Mouse (Mus musculus) kidney, postnatal 10 days (tissue): Measurements from ENCODE around the gene Zfp62.
"Not testable (repeated sequence)": the region's sequence is repeated elsewhere in the genome, so short reads cannot be mapped to it uniquely, and the experiment has no call there.

Experiments
- DNase-seq: peaks from one replicate; pipeline ENCODE4 v3.0.0; 2021; ENCODE audit warnings: mixed read lengths

Gene Zfp62

DNA sequence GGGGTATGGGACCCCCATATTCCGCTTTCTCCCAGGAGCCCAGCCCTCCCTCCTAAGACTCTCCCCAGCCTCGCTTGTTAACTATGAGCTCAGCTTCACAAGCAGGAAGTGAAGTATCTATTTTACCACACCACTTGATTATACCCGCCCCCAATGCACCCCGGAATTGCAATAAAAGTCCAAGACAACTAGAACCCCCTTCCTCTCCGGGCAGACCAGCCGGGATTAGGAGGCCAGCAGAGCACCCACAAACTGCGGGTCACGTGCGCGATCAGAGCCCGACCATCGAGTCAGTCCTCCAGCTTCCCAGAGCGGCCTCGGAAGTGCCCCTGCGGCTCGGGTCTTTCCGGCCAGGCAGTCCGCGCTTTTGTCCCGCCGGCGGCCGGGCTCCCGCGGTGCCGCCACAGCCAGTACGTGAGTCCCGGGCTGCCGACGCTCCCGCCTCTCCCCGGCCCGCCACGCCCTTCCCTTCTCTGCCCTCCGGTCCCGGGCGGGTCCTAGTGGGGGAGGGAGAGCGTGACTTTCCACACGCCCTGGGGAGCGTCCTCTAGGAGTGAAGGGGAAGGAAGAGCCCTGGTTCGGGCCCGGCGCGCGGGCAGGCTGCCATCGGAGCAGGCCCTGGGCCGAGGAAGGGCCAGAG, at the start of gene Zfp62:
Gene Zfp62, plus strand, starts transcription at position 164 of the 640 bp plus-strand sequence.
- peak; percentile 97 for DNase-seq

DNA sequence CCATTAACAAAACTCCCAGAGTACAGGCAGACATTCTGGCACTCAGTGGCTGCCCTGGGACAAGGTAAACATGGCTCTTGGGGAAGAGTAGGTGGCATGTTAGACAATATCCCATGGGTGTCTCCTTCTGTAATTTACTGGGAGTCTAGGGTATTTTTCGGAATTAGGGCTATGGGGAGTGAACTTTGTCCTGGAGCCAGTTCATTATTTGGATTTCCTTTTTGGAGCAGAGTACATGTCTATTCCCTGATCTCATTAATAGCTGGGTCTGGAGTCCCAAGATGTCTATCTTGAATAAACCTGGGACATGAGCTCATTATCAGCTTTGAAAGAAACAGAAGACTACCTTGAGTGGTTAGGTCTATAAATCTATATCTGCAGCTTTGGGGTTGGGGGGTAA, 49.0 kb upstream of the Zfp62 start, which contains the start of gene Olfr1394:
Gene Olfr1394, plus strand, starts transcription at position 301 of the 400 bp plus-strand sequence.
- no peak for DNase-seq

DNA sequence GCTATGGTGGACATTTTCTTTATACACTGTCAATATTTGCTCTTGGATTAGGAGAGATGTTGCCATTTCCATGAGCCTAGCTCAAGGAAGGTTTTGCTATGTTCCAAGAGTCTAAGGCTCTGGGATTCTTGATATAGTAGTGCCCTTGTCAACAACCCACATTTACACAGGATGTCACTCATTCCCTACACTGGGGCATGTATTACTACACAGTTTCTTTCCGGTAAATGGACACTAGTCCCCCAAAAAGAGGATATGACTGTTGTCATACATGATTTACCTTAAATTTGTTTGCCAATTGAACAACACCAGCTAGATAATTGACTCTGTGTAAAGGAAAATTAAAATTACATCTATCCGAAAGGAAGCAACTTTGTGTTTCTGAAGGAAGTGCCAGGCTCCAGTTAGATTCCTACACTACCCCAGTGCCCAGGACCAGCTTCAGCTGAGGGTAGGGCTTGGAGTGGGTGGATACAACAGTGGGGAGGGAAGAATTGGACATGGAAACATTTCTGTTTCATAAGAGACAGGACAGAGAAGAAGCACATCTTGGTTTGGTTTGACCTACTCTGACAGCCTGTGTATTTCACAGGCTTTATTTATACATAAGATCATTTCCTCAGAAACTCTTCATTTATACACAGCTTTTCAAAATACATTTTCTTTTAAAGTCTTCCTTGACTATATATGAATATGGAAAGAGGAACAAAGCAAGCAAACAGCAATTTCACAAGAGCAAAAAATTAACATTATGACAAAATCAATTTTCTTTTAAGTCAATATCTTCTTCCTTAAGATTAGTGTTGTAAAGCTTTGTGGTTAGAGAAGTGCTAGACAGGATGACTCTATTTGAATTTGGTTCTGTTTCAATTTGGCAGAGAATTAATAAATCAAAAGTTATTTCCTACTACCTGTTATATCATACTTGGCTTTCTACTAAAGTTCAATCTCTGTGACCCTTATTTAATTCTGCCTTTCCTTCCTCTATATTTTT, 46.0 kb upstream of the Zfp62 start:
- no peak for DNase-seq

DNA sequence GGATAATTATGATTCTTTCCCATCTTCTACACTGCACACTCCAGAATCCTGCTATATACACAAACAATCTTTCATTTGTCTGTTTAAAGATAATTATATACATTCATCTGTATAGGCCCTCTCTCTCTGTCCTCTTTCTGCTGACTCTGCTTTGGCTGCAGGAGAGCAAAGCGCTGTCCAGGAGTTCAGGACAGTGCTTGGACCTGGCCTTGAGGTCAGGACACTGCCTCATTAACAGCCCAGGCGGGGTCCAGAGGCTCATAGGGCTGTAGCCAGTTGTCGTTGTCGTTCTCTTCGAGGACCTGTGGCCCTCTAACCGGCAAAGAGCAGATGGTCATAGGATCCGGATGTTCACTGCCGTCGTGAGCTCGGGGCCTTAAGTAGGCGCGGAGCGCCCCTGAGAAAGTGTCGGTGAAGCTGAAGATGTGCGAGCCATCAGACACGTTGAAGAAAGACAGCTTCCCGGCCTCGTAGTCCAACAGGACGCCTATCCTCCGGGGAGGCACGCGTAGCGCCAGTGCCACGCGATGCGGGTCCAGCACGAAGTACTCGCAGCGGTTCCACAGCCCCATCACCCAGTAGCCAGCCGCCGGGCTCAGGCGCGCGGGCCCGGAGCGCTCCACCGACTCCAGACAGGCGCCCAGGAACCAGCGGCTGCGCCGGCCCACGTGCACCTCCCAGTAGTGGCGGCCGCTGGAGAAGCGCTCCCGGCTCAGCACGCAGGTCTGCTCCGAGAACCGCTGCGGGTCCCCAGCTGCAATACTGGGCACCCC, 34.1 kb upstream of the Zfp62 start:
- DNase-seq, result peak; percentile 30

DNA sequence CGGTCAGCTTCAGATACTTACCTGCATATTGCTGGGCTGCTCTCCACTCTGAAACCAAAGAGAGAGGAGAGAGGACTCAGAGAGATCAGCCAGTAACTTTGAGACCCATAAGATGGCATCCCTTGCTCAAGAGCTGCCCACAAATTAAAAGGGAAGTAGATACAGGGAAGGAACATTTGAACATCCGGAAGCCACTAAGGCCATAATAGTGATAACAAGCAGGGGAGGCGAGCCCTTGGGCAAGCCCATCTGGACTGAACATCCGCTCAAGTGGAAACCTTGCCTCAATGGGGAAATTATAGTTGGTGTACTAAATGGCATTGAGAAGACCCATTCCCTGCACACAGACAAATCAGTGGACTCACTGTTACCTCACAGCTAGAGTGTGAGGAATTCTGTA, 32.5 kb upstream of the Zfp62 start:
- DNase-seq, result no peak

DNA sequence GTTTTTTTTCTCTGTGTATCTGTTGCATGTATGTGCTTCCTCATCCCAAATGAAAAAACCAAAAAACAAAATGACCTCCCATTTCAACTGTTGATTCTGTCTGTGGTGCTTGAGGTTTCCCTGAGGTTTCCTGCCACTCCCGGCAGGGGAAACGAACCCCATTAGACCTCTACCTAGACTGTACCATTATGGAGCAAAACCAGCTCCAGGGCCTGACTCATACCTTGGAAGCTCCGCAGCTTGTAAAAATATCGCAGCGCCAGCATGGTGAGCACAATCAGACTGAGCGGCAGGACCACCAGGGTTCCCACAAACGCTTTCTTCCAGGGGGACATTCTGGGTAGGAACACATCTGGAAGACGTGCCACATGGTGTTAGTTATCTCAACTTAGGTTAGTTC, 27.7 kb upstream of the Zfp62 start:
- no peak for DNase-seq

DNA sequence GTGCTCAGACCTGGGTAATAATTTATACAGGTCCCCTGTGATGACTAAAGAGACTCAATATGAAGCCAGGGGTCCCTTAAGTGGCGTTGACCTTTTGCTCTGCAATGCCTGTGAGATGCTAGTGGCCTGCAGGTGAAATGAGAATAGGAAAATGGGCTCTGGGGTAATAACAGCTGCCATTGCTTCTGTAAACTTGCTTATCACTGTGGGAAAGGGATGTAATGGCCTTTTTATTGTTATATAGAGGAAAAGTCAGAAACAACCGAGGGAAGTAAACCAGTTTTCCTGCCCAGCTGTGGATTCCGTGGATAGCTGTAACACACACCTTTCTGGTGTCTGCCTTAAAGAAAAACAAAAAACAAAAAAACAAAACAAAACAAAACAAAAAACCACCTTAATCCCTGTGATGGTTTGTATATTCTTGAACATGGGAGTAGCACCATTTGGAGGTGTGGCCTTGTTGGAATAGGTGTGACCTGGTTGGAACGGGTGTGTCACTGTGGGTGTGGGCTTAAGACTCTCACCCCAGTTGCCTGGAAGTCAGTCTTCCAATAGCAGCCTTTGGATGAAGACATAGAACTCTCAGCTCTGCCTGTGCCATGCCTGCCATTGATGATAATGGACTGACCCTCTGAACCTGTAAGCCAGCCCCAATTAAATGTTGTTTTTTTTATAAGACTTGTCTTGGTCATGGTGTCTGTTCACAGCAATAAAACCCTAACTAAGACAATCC, 26.9 kb upstream of the Zfp62 start:
- DNase-seq, result not testable (repeated sequence)

DNA sequence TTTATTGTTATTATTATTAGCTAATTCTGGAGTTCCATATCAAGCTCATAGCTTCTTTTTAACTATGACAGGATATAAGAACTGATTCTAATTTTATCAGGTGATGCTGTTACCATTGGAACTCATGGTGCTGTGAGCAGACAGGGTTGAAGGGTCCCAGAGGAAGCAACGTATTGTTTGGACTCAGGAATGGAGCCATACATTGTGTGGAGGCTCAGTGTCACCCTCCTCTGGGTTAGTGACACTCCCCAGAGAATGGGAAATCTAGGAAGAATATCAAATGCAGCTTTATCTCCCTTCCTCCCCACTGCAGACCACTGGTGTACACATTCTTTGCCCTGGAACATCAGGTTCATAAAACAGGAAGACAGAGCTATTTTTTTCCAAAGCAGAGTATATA, 19.9 kb upstream of the Zfp62 start:
- DNase-seq, result no peak

DNA sequence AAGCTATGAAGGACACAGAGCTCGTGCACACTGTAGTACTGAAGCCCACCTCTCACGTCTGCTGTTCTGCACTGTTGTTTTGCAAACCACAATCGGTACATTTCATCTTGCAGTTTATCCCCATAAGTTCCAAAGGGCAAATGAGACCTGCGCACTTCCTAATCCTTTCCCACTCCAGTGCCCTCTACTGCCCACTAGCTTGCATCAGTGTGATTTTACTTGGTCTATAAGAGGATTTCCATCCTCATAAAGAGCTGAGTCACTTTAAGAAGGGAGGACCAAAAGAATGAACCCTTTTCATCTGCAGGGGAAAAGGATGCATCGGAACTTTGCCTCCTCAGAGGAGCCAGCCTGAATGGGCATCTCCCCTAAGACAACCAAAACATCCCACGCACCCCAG, 16.6 kb upstream of the Zfp62 start:
- DNase-seq, result peak; percentile 16

DNA sequence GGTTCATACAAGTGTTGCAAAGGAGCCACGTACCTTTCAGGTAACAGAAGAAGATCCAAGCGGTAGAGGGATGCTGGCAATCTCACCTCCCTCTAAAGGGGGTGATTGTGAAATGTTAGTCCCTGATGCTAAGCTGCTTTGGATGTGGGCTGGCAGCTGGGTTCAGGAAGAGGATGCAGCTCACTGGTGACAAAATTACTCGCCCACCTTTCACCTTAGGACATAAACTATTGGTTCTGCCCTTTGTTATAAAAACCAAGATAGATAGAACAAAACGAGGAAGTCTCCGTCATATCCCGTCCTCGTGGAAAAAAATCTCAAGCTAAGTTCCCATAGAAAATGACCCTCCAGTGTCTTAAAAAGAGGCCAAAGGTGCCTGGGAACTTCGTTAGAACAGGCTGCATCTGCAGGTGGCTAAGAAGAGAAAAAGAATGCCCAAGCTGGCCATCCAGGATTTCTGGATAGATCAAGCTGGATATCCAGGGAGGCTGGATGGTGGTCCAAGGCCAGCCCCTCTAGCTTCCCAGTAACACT, 16.1 kb upstream of the Zfp62 start, which contains the start of gene Btnl9:
Gene Btnl9, minus strand, starts transcription at position 205 of the 534 bp plus-strand sequence.
- DNase-seq, result peak; percentile 13

DNA sequence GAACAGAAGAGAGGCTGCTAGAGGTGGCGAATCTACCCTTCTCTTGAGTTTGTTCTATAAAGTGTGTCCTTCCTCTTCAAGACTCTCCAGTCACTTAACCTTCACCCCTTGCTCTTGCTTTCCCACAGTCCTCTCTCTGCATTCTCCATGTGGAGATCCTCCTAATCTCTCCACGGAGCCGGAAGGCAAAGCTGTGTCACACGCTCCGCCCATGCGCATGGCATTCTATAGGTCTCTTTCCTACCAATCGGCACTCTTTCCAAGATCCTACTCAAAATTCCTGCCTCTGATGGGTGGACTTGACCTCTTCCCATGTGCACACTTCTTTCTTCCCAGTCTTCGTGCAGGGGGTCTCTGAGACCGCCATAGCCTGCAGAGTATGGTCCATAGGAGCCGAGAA, 15.4 kb upstream of the Zfp62 start:
- no peak for DNase-seq

DNA sequence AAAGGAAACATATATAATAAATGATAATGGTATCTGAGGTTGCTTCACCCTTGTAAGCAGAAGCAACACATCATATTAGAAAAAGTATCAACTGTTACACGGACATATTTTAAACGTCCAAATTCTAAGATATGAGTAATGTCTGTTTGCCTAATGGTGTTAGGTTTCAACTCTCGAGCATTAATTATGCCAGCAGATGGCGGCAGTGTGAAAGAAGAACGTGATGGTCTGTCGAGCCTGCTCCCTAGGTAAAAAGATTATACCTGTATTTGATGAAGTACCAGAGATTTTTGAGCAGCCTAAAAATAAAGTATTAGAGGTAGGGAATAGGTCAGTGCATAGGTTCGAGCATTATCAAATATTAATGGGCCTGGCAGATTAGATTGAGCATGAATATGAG, 13.4 kb upstream of the Zfp62 start:
- peak; percentile 86 for DNase-seq

DNA sequence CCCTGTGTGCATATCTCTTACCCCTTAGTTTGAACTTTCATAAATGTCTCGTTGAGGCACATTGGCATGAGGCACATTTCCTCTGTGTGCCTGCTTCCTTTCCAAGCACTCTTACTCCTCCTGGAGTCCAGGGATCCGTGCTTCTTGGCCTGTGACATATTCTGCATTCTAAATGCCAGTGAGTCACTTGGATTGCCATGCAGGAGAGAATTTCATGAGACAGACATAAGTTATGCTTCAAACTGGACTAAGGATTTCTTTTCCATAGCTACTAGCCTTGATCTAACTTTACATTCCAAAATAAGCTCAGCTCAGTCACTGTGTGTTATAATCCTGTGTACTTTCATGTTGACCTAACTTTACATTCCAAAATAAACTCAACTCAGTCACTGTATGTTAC, 12.0 kb upstream of the Zfp62 start:
- no peak for DNase-seq

DNA sequence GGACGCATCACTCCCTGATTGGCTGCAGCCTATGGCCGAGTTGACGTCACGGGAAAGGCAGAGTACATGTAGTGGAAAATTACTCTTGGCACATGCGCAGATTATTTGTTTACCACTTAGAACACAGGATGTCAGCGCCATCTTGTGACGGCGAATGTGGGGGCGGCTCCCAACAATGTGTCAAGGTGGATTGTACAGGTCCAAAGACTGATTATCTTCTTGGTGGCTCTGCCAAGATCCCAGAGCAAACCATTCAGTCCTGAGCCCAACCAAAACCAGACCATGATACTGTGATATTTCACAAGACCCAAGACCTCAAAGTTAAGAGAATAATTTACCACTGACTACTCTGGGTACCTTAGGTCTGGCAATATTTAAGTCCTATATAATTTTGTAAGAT, 8.3 kb upstream of the Zfp62 start:
- DNase-seq, result not testable (repeated sequence)

DNA sequence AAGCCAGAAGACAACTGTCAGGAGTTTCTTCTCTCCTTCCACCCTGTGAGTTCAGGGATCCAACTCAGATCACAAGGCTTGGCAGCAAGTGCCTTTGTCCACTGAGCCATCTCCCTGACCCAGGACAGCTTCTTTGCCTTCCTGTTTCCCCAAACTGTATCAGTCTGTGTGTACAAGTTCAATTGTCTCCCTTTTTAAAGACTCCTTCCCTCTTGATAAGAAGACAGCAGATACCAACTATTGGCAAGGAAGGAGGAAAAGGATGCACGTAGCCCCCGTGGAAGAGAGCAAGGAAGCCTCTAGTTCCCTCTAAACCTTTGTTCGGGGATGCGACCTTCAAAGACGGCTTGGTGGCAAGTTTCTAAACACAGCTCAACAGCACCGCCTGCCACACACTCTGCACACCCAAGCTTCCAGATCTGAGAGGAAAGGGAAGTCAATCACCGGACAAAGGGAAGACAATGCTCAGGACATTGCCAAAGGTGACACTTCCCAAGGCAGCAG, 7.2 kb upstream of the Zfp62 start:
- DNase-seq, result peak; percentile 48

DNA sequence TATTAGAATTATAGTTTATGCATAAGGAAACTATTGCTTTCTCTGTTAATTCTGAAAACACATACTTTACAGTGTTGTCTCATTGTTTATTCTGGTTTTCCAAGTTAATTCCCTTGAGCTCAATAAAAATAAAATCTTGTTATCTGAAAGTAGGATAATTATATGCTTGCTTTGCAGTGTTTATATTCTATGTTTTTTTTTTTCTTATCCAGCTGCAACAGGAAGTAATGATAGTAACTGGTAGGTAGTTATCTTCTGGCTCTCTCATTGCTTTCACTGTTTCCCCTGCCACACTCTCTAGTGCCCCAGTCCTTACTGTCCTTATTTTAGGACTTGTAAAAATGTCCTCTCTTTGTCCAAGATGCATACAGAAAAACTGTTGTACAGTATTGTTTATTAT, 2.4 kb upstream of the Zfp62 start:
- DNase-seq, result no peak

DNA sequence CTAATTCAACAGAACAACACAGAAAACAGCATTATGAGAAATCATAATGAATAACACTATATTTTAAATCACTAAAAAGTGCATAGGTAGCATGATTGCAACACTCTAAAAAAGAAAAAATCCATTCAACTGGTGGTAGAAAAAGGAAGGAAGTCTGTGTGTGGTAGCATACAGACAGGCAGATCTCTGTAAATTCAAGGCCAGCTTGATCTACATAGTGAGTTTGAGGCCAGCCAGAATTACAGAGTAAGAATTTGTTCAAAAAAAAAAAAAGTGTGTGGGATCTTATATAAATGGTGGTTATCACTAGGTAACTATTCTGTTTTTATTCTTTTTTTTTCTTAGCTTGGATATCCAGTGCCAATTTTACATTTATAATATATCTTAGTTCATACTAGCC, 1.9 kb upstream of the Zfp62 start:
- no peak for DNase-seq

DNA sequence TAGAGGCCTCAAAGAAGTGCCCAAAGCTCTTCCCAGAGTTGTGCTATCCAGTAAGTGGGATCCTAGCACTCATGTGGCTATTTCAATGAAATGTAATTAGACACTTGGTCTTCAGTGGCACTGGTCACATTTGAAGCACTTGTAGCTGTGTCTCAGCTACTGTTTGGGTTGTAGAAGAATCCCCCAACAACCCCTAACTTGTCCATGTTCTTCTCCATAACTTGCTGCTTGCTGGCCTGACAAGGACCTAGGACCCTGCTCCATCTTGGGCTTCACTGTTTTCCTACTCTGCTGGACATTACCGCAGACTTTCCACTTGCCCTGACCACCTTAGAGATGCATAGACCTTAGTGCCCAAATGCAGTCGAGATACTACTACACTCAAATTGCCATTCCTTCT, 1.0 kb upstream of the Zfp62 start:
- no peak for DNase-seq

DNA sequence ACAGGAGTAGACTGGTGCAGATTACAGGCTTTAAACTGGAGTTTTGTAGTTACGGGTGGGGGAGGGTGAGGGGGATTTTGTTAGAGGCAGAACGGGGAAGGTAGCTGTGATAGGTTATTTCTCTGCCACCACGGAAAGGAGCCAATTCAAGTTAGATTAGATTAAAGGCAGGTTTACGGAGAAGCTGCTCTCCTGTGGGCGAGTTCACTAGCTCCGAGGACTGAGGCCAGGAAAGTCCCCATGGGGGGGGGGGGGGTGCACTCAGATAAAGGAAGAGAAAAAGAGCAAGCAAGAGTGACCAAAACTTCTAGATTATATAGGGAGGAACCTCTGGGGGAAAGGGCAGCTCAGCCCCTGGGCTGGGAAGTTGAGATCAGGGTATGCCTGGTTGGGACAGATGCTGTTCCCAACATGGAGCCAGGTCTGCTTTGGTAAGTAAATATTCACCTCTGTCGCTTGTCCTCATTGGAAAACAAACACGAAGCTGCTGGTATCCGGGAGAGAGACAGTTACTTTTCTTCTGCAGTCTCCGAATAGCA, 500 bp upstream of the Zfp62 start:
- peak; percentile 43 for DNase-seq

DNA sequence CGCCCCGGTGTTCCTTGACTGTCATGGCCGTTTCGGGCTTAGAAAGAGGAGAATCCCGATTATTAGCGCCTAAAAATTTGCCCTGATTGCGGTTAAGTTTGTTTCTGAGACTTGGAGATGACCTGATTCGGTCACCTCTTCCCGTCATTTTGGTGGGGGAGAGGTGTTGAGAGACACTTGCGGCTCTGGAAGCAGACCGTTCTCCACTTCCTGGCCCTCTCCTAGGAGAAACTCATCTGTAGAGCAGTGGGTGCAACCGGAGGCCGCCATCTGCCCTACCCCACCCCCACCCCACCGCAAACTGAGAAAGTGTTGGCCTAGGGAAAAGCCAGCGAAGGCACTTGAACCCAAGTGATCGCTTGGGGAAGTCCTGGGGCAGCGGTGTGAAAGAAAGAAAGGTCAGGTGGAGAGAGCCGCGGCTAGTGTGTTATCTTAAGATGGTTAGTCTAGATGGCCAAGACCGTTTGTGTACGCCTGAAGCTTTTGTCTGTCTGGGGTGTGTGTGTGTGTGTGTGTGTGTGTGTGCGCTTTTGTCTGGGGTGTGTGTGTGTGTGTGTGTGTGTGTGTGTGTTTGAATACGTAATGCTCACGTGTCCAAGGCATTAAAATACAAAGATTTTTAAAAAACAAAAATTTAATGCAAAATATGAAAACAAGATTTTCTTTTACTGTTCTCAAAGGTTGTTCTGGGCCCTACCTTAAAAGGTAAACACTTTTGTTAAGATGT, 842 bp downstream of the Zfp62 start:
- DNase-seq, result peak; percentile 55

DNA sequence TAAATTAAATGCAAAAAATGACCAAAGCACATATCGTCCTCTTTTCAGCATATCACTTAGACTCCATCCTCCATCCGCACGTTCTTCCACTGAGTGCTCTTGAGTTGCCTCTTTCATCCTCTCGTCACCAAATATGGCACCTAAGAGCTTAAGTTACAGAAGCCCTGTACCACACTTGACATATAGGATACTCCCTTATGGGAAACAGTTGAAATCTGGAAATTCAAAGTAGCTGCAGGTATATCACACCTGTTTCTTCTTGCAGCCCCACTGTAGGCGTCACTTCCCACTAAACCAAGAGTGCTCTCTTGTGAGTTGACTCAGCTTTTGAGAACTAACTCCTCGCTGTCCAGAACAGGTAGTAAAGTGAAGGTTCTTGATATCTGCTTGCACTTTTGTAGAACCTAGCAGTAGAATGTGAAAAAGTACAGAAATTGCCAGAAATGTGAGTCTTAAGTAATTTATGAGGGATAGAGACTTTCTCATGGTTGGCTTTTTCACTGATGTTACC, 2.0 kb downstream of the Zfp62 start:
- no peak for DNase-seq
